Mouse (Mus musculus): ENCODE results near the gene Ndufaf2.

The Ndufaf2 gene

GRCm38 (mm10) chr13:108138403-108138977 is 19.9 kb downstream of the Ndufaf2 start:
- DNase-seq: no peak

- DNase-seq: no peak
These were observed 22.8 kb downstream of the Ndufaf2 start for GRCm38 (mm10) chr13:108135617-108136016.

GRCm38 (mm10) chr13:108132031-108132819 is 26.2 kb downstream of the Ndufaf2 start:
- no peak for DNase-seq

- no peak for DNase-seq
These were observed 27.7 kb downstream of the Ndufaf2 start for GRCm38 (mm10) chr13:108130737-108131136.

GRCm38 (mm10) chr13:108129070-108129469 is 29.4 kb downstream of the Ndufaf2 start:
- DNase-seq: no peak

- DNase-seq: no peak
These were observed 30.5 kb downstream of the Ndufaf2 start for GRCm38 (mm10) chr13:108127883-108128282.

- peak; percentile 58 to 59 for DNase-seq
These were observed 31.3 kb downstream of the Ndufaf2 start for GRCm38 (mm10) chr13:108127130-108127529.

- no peak for DNase-seq
These were observed 32.2 kb downstream of the Ndufaf2 start for GRCm38 (mm10) chr13:108126246-108126645.

- no peak for DNase-seq
These were observed 34.3 kb downstream of the Ndufaf2 start for GRCm38 (mm10) chr13:108124096-108124495.

- DNase-seq: no peak
These were observed 35.2 kb downstream of the Ndufaf2 start for GRCm38 (mm10) chr13:108123109-108123723.

GRCm38 (mm10) chr13:108119411-108120310 is 38.8 kb downstream of the Ndufaf2 start:
- no peak for DNase-seq

- DNase-seq: no peak
These were observed 40.2 kb downstream of the Ndufaf2 start for GRCm38 (mm10) chr13:108118188-108118587.

- no peak for DNase-seq
These were observed 40.8 kb downstream of the Ndufaf2 start for GRCm38 (mm10) chr13:108117654-108118053.

- DNase-seq: no peak
These were observed 44.2 kb downstream of the Ndufaf2 start for GRCm38 (mm10) chr13:108114257-108114656.

GRCm38 (mm10) chr13:108113536-108113935 is 44.9 kb downstream of the Ndufaf2 start:
- DNase-seq: no peak

GRCm38 (mm10) chr13:108110929-108111328 is 47.5 kb downstream of the Ndufaf2 start:
- DNase-seq: no peak

GRCm38 (mm10) chr13:108100700-108101099 is 57.7 kb downstream of the Ndufaf2 start:
- DNase-seq: no peak

GRCm38 (mm10) chr13:108096446-108096845 is 62.0 kb downstream of the Ndufaf2 start:
- DNase-seq: no peak

GRCm38 (mm10) chr13:108095617-108096016 is 62.8 kb downstream of the Ndufaf2 start:
- DNase-seq: no peak

- no peak for DNase-seq
These were observed 63.7 kb downstream of the Ndufaf2 start for GRCm38 (mm10) chr13:108094681-108095080.

GRCm38 (mm10) chr13:108092290-108092689 is 66.1 kb downstream of the Ndufaf2 start:
- no peak for DNase-seq

- DNase-seq: no peak
These were observed 71.7 kb downstream of the Ndufaf2 start for GRCm38 (mm10) chr13:108086724-108087123.

- no peak for DNase-seq
These were observed 72.4 kb downstream of the Ndufaf2 start for GRCm38 (mm10) chr13:108086036-108086435.

Measured in B cell, adult 2 months (primary cell).